Comparison of ENCODE assay signal across 8 mouse cellular contexts in the genomic region with DNA sequence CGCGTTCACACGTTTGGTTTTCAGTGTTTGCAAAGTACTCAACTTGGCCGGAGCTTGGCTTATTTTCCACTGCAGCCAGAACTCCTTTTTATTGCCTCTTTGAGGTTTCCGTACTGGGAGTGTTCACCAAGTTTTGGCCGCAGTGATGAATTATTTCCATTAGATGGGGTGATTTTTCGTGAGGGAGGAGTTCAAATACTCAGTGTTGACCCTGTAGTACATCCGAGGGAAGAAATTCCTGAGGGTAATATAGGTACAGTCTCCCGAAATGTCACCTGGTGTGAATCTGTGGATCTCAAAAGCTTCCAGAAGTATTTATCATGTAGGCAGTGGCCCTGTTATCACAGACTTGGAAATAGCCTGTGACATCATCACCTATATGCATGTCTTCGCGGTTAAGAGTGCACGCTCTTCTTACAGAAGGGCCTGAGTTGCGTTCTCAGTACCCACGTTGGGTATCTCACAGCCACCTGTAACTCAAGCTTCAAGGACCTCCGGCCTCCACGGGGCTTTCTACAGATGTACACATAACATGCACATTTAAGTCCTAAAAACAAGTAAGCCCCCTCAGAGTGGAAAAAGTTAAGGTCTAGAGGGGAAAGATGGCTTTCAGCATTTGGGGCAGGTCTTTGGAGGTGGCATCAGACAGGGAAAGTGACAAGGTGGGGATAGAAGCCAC. TPM values are rescaled to one million over a fixed set of nuclear protein-coding genes. Genes with fewer than 3 reads are reported as not detected.
DNase-seq lines count a peak whose midpoint lies in the region; ATAC-seq and TF ChIP-seq lines count a peak whose summit lies in the region.

No protein-coding gene starts in this region.

- H3K4me3 ChIP-seq in layer of hippocampus, adult 2 months = peak overlapping the region; percentile 90
- H3K4me3 ChIP-seq in embryonic facial prominence, embryonic 14.5 days (ENCODE audit: low read depth, low read length) = peak overlapping the region; percentile 91
- peak overlapping the region; percentile 91 for H3K4me3 ChIP-seq in intestine, embryonic 14.5 days (ENCODE audit: low read depth, low read length)

- TF ChIP-seq CTCF in layer of hippocampus, adult 2 months (conservative IDR thresholded peaks at IDR 0.05) = no peak

- DNase-seq in layer of hippocampus, adult 2 months (ENCODE audit: low spot score in 2 of 2) = no peak
- no peak for DNase-seq in layer of hippocampus, adult 11-12 months (ENCODE audit: low spot score)
- no peak for DNase-seq in embryonic facial prominence, embryonic 14.5 days (ENCODE audit: low spot score)
- no peak for DNase-seq in intestine, embryonic 14.5 days (ENCODE audit: low spot score)
- peak; percentile 41 for DNase-seq in naive thymus-derived CD4-positive, alpha-beta T cell, adult 2 months (ENCODE audit: low read depth)
- DNase-seq in right cerebral cortex, adult 18-20 months = no peak
- DNase-seq in gastrocnemius, postnatal 25 days = no peak
- no peak for DNase-seq in gastrocnemius, adult 18-20 months (ENCODE audit: low spot score)

- H3K27me3 ChIP-seq in embryonic facial prominence, embryonic 14.5 days (replicated peaks; ENCODE audit: control insufficient read depth, insufficient read depth, low read length) = no peaks in the 10 kb centered on the region
- no peaks in the 10 kb centered on the region for H3K27me3 ChIP-seq in intestine, embryonic 14.5 days (replicated peaks; ENCODE audit: control insufficient read depth, insufficient read depth, low read length)

- H3K27ac ChIP-seq in layer of hippocampus, adult 2 months = peak overlapping the region; percentile 99
- H3K27ac ChIP-seq in embryonic facial prominence, embryonic 14.5 days (replicated peaks; ENCODE audit: low read depth, low read length) = no peak overlapping the region; the same call in 1 of the 2 replicates
- H3K27ac ChIP-seq in intestine, embryonic 14.5 days (ENCODE audit: low read depth) = peak overlapping the region; percentile 92; the same call in 1 of the 2 replicates

- no peaks in the 10 kb centered on the region for H3K9me3 ChIP-seq in embryonic facial prominence, embryonic 14.5 days (ENCODE audit: control insufficient read depth, low read length)
- no peaks in the 10 kb centered on the region for H3K9me3 ChIP-seq in intestine, embryonic 14.5 days (ENCODE audit: control insufficient read depth, low read length)

- H3K36me3 ChIP-seq in embryonic facial prominence, embryonic 14.5 days (ENCODE audit: control insufficient read depth, insufficient read depth, low read length) = no peaks in the 10 kb centered on the region
- H3K36me3 ChIP-seq in intestine, embryonic 14.5 days (ENCODE audit: control insufficient read depth, insufficient read depth, low read length) = no peaks in the 10 kb centered on the region

- peak overlapping the region; percentile 43 for H3K9ac ChIP-seq in embryonic facial prominence, embryonic 14.5 days (ENCODE audit: low read depth, low read length)
- H3K9ac ChIP-seq in intestine, embryonic 14.5 days (ENCODE audit: low read length) = no peak overlapping the region

- no peak for ATAC-seq in embryonic facial prominence, embryonic 14.5 days (ENCODE audit: low read depth)
- ATAC-seq in intestine, embryonic 14.5 days (replicated peaks; ENCODE audit: low FRiP score, low TSS enrichment, low read depth) = no peak

- peaks cover 19% of the 10 kb centered on the region for H3K4me1 ChIP-seq in embryonic facial prominence, embryonic 14.5 days (ENCODE audit: control insufficient read depth, insufficient read depth, low read length)
- peaks cover 25% of the 10 kb centered on the region for H3K4me1 ChIP-seq in intestine, embryonic 14.5 days (replicated peaks; ENCODE audit: control insufficient read depth, insufficient read depth, low read length)

- 46% methylated on average over 16 of the region's 16 CpGs for WGBS in embryonic facial prominence, embryonic 14.5 days
- WGBS in intestine, embryonic 14.5 days = 44% methylated on average over 16 of the region's 16 CpGs

- peak overlapping the region; percentile 95 for H3K4me2 ChIP-seq in embryonic facial prominence, embryonic 14.5 days (ENCODE audit: low read depth, low read length)
- peak overlapping the region; percentile 97 for H3K4me2 ChIP-seq in intestine, embryonic 14.5 days (ENCODE audit: low read length)

RNA-seq across cellular contexts. Expression of gene Mxi1, which starts 4.4 kb away (rescaled TPM):
- 10 to 100 TPM; 62.8 to 68.6 TPM for total RNA-seq in layer of hippocampus, adult 2 months (2021)
- polyA plus RNA-seq in embryonic facial prominence, embryonic 14.5 days (2014; fragmentation: Nextera tagmentation; extraction: Ambion mirVana) = 36.0 and 36.6 TPM in 2 replicates
- polyA plus RNA-seq in intestine, embryonic 14.5 days (2014; fragmentation: Nextera tagmentation; extraction: Ambion mirVana) = 30.4 and 37.5 TPM in 2 replicates
- 10 to 100 TPM; 37.8 to 39.1 TPM for total RNA-seq in gastrocnemius, postnatal 25 days (2021)
- total RNA-seq in gastrocnemius, adult 18-20 months (2021) = 10 to 100 TPM; 53.1 to 55.9 TPM

RNA-seq across cellular contexts. Expression of gene Gm10197, which starts 56.9 kb away (rescaled TPM):
- not detected for total RNA-seq in layer of hippocampus, adult 2 months (2021)
- 6.4 TPM in 1 of 2 replicates, not detected in the other for polyA plus RNA-seq in embryonic facial prominence, embryonic 14.5 days (2014; fragmentation: Nextera tagmentation; extraction: Ambion mirVana)
- 2.2 TPM in 1 of 2 replicates, not detected in the other for polyA plus RNA-seq in intestine, embryonic 14.5 days (2014; fragmentation: Nextera tagmentation; extraction: Ambion mirVana)
- total RNA-seq in gastrocnemius, postnatal 25 days (2021) = not detected
- not detected for total RNA-seq in gastrocnemius, adult 18-20 months (2021)
